Mouse (Mus musculus): ENCODE measurements around the gene Ttc5.

DNA sequence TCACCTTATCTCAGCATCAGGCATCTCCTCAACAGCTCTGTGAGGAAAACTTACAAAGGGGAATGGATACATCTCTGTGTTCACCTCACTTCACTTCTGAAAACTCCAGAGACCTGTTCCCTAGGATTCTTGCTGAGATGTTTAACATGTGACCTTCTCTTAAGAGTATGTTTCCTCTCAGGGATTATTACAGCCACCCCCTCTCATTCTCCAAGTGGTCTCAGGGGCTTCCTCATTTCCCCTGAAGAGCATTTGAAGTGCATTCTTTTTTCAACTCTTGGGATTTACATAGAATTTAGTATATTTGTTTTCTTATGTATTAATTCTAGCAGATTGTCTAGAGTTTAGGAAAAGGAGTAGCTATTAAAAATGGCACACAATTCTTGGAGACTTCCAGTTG is 40.3 kb downstream of the Ttc5 start, which contains the start of gene Olfr749:
- TF ChIP-seq GATA1 (IDR thresholded peaks at IDR 0.05; ENCODE audit: borderline replicate concordance, low read length) (no peak), FLI1 (IDR thresholded peaks at IDR 0.05; ENCODE audit: low read length) (no peak)

Measured in megakaryocyte, embryonic 14.5 days (primary cell).